Mouse (Mus musculus) central nervous system, embryonic 11.5 days (tissue): ENCODE results near the gene Lsm14b. TPM values are rescaled to one million over a fixed set of nuclear protein-coding genes. Genes with fewer than 3 reads are reported as not detected.

ENCODE experiments used
- polyA plus RNA-seq: library from polyadenylated mRNA; depleted of rRNA; stranded (reverse); fragments of >200 nt; gene quantifications from 2 replicates; pipeline ENCODE4 v1.2.3, GENCODE M21; 2012; rRNA removed

Gene Lsm14b
- polyA plus RNA-seq = 139 and 142 TPM in 2 replicates

DNA sequence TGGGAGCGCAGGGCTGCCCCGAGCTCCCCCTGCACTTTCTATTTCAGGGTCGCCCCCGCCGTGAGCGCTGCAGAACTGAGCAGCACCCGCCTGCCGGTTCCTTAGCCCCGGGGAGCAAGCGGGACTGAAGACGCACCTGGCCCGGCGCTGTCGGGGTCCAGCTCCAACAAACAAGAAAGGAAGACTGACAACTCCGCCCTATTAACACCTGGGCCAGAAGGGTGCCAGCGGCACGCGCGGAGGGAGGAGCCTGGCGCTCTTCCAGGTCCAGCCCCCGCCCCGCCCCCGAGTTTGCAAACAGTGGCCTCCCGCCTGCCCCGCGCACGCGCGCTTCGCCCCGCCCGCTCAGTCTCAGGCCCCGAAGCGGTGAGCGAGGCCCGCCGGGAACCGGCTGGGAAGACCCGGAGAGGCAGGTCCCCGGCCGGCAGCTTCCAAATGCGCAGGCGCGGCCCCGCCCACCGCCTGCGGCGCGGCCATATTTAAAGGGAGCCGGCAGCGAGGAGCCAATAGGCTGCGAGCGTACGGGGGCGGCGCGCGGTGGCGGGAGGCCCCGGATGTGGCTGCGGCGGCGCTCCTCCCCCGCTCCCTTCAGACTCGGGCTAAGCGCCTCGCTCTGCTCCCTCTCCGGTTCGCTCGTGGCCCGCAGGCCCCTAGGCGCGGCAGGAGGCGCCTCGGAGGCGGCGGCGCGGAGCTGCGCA is at the start of gene Lsm14b:
TSS of gene Lsm14b (plus strand) at position 587 of the 698 bp plus-strand sequence.

DNA sequence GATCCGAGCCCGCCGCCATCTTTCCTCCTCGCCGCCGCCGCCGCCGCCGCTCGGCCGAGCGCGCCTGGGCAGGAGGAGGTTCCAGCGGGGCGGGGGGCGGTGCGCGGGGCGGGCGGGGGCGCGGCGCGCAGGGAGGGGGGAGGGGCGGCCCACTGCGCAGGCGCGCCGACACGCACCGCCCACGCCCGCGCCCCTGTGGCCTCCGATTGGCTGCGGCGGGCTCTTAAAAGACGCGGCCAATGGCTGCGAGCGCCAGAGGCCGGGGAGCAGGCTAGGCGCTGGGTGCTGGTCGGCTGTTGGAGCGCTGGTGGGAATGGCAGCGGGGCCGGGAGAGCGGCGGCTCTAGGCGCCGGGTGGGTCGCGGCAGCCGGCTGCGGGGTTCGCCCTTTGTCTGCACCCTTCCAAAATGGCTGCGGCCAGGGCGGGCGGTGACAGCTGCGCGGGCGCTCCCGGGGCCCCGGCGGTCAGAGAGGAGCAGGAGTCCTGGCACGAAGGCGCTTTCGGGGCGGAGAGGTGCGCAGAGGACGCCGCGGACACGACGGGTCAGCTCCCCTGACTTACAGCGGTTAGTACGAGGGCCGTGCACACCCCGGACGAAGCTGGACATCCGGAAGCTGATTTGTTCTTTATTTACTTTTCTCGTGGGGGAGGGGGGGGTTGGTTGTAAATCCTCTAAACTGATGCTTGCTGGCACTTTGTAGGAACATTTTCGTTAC is 48.0 kb upstream of the Lsm14b start, which contains the start of gene Taf4:
TSS of gene Taf4 (minus strand) at position 19 of the 716 bp plus-strand sequence.

DNA sequence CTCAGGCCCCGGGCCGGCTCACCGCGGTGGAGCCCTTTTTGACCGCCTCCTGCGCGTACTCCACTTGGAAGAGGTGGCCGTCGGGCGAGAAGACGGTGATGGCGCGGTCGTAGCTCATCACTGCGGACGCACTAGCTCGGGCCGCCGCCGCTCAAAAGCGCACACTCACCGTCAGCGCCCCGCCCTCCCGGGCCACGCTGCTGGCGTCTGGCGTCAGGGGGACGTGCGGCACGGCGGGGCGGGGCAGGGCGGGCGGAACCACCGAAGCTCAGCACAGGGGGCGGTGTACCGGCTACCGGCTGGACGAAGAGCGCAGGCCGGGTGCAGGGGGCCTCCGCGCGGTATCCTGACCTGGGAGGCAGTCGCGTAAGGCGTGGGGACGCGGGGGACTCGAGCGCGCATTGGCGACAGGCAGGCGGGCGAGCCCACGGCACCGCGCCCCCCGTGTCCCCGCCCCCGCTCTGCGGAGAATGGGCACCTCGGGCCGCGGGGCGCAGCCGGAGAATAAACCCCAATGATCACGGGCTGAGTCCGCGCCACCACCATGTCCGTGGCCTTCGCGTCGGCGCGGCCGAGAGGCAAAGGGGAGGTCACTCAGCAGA is 17.6 kb downstream of the Lsm14b start, which contains the start of the genes Psma7 and Ss18l1:
TSS of gene Psma7 (minus strand) at position 178 of the 602 bp plus-strand sequence.
TSS of gene Ss18l1 (plus strand) at position 254 of the 602 bp plus-strand sequence.

DNA sequence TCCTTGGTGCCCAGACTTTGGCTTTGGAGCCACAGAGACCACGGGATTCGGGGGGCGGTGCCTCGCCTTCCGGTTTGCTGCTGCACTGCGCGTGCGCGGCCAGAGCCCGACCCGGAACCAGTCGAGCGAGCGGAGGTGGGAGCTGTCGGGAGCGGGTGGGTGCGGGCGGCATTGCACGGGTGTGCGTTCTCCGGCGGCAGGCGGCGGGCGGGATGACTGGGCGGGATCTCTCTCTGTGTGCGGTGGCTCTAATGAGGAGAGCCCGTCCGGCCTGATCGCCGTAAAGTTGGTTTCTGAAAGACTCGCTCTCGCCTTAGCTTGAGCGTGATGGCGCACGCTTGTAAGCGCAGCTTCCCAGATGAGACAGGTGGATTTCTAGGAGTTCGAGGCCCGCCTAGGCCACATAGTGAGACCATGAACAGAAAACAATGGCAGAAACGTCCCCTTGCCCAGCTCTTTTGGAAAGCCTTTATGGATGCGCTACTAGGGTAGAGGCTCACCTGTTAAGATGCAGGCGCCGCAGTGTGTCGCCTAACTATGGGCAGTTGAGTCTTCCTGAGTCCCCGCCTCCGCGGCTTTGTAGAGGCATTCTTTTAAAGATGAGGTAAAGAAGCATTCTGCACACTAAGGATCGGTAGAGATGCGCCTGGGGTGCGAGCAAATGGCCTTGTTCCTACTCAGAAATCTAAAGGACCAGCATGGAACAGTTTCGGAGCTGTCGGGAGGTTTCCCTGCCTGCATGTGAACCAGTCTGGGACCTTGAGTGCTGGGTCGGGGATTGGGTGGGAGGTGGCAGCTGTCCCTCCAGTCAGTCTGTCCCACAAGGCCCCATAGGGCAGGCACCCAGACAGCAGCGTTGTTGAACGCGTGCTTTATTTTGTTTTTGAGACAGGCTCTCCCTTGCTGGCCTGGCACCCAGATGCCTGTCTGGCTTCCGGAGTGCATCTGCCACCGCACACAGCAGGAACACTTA is 46.0 kb downstream of the Lsm14b start, which contains the start of gene Mtg2:
TSS of gene Mtg2 (plus strand) at position 108 of the 973 bp plus-strand sequence.

Other genes starting within 250 kb of the Lsm14b start
- 19.5 and 49.6 TPM in 2 replicates for gene Taf4, start 48.3 kb upstream of the Lsm14b start, polyA plus RNA-seq
- gene Psma7, start 17.4 kb downstream of the Lsm14b start, polyA plus RNA-seq = 428 and 481 TPM in 2 replicates
- 11.0 and 19.2 TPM in 2 replicates for gene Ss18l1, start 17.5 kb downstream of the Lsm14b start, polyA plus RNA-seq
- 30.3 and 44.3 TPM in 2 replicates for gene Mtg2, start 45.6 kb downstream of the Lsm14b start, polyA plus RNA-seq
- gene Hrh3, start 79.5 kb downstream of the Lsm14b start, polyA plus RNA-seq = 6.2 TPM in 2 replicates
- gene Osbpl2, start 94.3 kb downstream of the Lsm14b start, polyA plus RNA-seq = 23.3 and 24.7 TPM in 2 replicates
- gene Adrm1, start 146.5 kb downstream of the Lsm14b start, polyA plus RNA-seq = 91.3 and 116 TPM in 2 replicates
- gene Lama5, start 200.9 kb downstream of the Lsm14b start, polyA plus RNA-seq = 5.6 and 16.0 TPM in 2 replicates
- 1,280 and 3,511 TPM in 2 replicates for gene Rps21, start 232.4 kb downstream of the Lsm14b start, polyA plus RNA-seq
- gene Cables2, start 248.5 kb downstream of the Lsm14b start, polyA plus RNA-seq = 19.3 and 32.7 TPM in 2 replicates